Mouse (Mus musculus) ES-E14 (cell line): ENCODE results near the gene Sptlc3. TPM values are rescaled to one million over a fixed set of nuclear protein-coding genes. Genes with fewer than 3 reads are reported as not detected.

Experiments used
- DNase-seq: peaks from one replicate; pipeline ENCODE4 v3.0.0-alpha.2; 2013; ENCODE audit warnings: low read depth, low spot score
- H3K27ac ChIP-seq: 2 replicates; pipeline ENCODE4 v1.5.1; 2012; ENCODE audit warnings: low read depth, mild to moderate bottlenecking, low read length, moderate library complexity, mixed read lengths; ENCODE audit not compliant: poor library complexity, insufficient read depth, severe bottlenecking
- H3K36me3 ChIP-seq: 2 replicates; pipeline ENCODE4 v1.6.1; 2012; ENCODE audit warnings: mild to moderate bottlenecking, low read length, moderate library complexity, mixed read lengths; ENCODE audit not compliant: control insufficient read depth, poor library complexity, insufficient read depth, severe bottlenecking
- H3K4me1 ChIP-seq, 2 experiments: fragments of 150-350 bp in 1 of 2; sonication (generic) in 1 of 2; 2 replicates each; pipeline ENCODE4 v1.6.1; 2012; ENCODE audit warnings: low read length in 2 of 2, mild to moderate bottlenecking in 1 of 2, mixed read lengths in 1 of 2; ENCODE audit not compliant: control insufficient read depth in 2 of 2, insufficient read depth in 2 of 2, poor library complexity in 1 of 2
- H3K4me3 ChIP-seq, 2 experiments: fragments of 150-350 bp in 1 of 2; sonication (generic) in 1 of 2; 2 replicates each; pipeline ENCODE4 v1.5.1; 2012; ENCODE audit warnings: low read length in 2 of 2, low read depth in 1 of 2, mild to moderate bottlenecking in 1 of 2, mixed read lengths in 1 of 2; ENCODE audit not compliant: insufficient read depth in 1 of 2, poor library complexity in 1 of 2, severe bottlenecking in 1 of 2
- H3K9ac ChIP-seq: 2 replicates; pipeline ENCODE4 v1.6.1; 2012; ENCODE audit warnings: low read depth, mild to moderate bottlenecking, low read length, mixed read lengths; ENCODE audit not compliant: poor library complexity, insufficient read depth, severe bottlenecking
- H3K9me3 ChIP-seq: fragments of 150-350 bp; sonication (generic); 2 replicates; pipeline ENCODE4 v1.6.1; 2012; ENCODE audit warnings: low read depth, mild to moderate bottlenecking, low read length; ENCODE audit not compliant: control insufficient read depth, insufficient read depth
- CHD2 ChIP-seq: IDR thresholded peaks from 2 replicates; pipeline ENCODE4 v1.6.1; 2014; ENCODE audit warnings: mild to moderate bottlenecking, low read depth, low read length, inconsistent platforms
- HCFC1 ChIP-seq: IDR thresholded peaks from 2 replicates; pipeline ENCODE4 v1.6.1; 2012; ENCODE audit warnings: low read length, inconsistent platforms, borderline replicate concordance; ENCODE audit not compliant: insufficient read depth
- MAFK ChIP-seq: IDR thresholded peaks from 2 replicates; pipeline ENCODE4 v1.6.1; 2014; ENCODE audit warnings: mild to moderate bottlenecking, low read depth, low read length, inconsistent platforms; ENCODE audit not compliant: insufficient read depth
- ZC3H11A ChIP-seq: IDR thresholded peaks from 2 replicates; pipeline ENCODE4 v1.6.1; 2012; ENCODE audit warnings: low read depth, mild to moderate bottlenecking, inconsistent platforms, low read length, borderline replicate concordance
- ZNF384 ChIP-seq: IDR thresholded peaks from 2 replicates; pipeline ENCODE4 v1.6.1; 2012; ENCODE audit warnings: low read depth, low read length, inconsistent platforms
- in situ Hi-C, 2 experiments: fragments of 600-800 bp; cut with MboI; formaldehyde crosslinking; loops; one replicate each; pipeline ENCODE4 v1.15.1; 2025; ENCODE audit warnings: low sequenced_read_pairs in 2 of 2, inconsistent platforms in 1 of 2; ENCODE audit not compliant: unreplicated experiment in 2 of 2
- total RNA-seq: library from RNA; depleted of rRNA; stranded (reverse); fragments of 300-350 nt; gene quantifications from 2 replicates; pipeline ENCODE4 v1.2.3, GENCODE M21; 2012

Gene Sptlc3
- total RNA-seq, 1 experiment: 0.13 TPM

GRCm38 (mm10) chr2:139637861-139638260 is 144.1 kb downstream of the Sptlc3 start:
- no peak overlapping the region for H3K9ac ChIP-seq
- H3K4me3 ChIP-seq: no peak overlapping the region
- no peaks in the 10 kb centered on the region for H3K4me1 ChIP-seq
- H3K36me3 ChIP-seq: no peaks in the 10 kb centered on the region
- DNase-seq: no peak
- no peaks in the 10 kb centered on the region for H3K9me3 ChIP-seq
- no peak overlapping the region for H3K27ac ChIP-seq
- in situ Hi-C loops: no loop called here
- no peak for TF ChIP-seq ZNF384
- TF ChIP-seq MAFK: no peak
- TF ChIP-seq ZC3H11A: no peak
- no peak for TF ChIP-seq HCFC1
- TF ChIP-seq CHD2: no peak

GRCm38 (mm10) chr2:139641757-139642385 is 148.2 kb downstream of the Sptlc3 start:
- Histone ChIP-seq H3K27ac (no peak overlapping the region), H3K4me1 (no peaks in the 10 kb centered on the region), H3K36me3 (no peaks in the 10 kb centered on the region), H3K4me3 (no peak overlapping the region), H3K9me3 (no peaks in the 10 kb centered on the region), H3K9ac (no peak overlapping the region)
- DNase-seq: no peak
- in situ Hi-C loops: no loop called here
- no peak for TF ChIP-seq ZNF384
- TF ChIP-seq CHD2: no peak
- TF ChIP-seq HCFC1: no peak
- no peak for TF ChIP-seq ZC3H11A
- TF ChIP-seq MAFK: no peak

GRCm38 (mm10) chr2:139649518-139649917 is 155.8 kb downstream of the Sptlc3 start:
- no peaks in the 10 kb centered on the region for H3K36me3 ChIP-seq
- DNase-seq: no peak
- no peaks in the 10 kb centered on the region for H3K9me3 ChIP-seq
- no peak overlapping the region for H3K4me3 ChIP-seq
- H3K9ac ChIP-seq: no peak overlapping the region
- TF ChIP-seq ZC3H11A: no peak
- TF ChIP-seq ZNF384: no peak
- no peak for TF ChIP-seq CHD2
- TF ChIP-seq HCFC1: no peak
- TF ChIP-seq MAFK: no peak
- no peak overlapping the region for H3K27ac ChIP-seq
- in situ Hi-C loops: no loop called here
- H3K4me1 ChIP-seq: no peaks in the 10 kb centered on the region

- no peaks in the 10 kb centered on the region for H3K4me1 ChIP-seq
- no peaks in the 10 kb centered on the region for H3K36me3 ChIP-seq
- no peak for DNase-seq
- in situ Hi-C loops: no loop called here
- H3K4me3 ChIP-seq: no peak overlapping the region
- TF ChIP-seq ZNF384: no peak
- no peak for TF ChIP-seq HCFC1
- TF ChIP-seq ZC3H11A: no peak
- no peak for TF ChIP-seq MAFK
- TF ChIP-seq CHD2: no peak
- no peaks in the 10 kb centered on the region for H3K9me3 ChIP-seq
- H3K9ac ChIP-seq: no peak overlapping the region
- H3K27ac ChIP-seq: no peak overlapping the region
These were observed 163.0 kb downstream of the Sptlc3 start for GRCm38 (mm10) chr2:139656750-139657149.

- TF ChIP-seq CHD2 (no peak), HCFC1 (no peak), MAFK (no peak), ZC3H11A (no peak), ZNF384 (no peak)
- no peak overlapping the region for H3K27ac ChIP-seq
- no peaks in the 10 kb centered on the region for H3K4me1 ChIP-seq
- no peaks in the 10 kb centered on the region for H3K9me3 ChIP-seq
- no peaks in the 10 kb centered on the region for H3K36me3 ChIP-seq
- in situ Hi-C loops: no loop called here
- H3K4me3 ChIP-seq: no peak overlapping the region
- no peak overlapping the region for H3K9ac ChIP-seq
- DNase-seq: no peak
These were observed 178.1 kb downstream of the Sptlc3 start for GRCm38 (mm10) chr2:139671838-139672237.
